Mouse (Mus musculus) testis, postnatal 14 days (tissue): ENCODE measurements around the gene Eif4g1.

Source experiments
- DNase-seq: peaks from one replicate; pipeline ENCODE4 v3.0.0; 2021; ENCODE audit warnings: low spot score

Gene Eif4g1

DNA sequence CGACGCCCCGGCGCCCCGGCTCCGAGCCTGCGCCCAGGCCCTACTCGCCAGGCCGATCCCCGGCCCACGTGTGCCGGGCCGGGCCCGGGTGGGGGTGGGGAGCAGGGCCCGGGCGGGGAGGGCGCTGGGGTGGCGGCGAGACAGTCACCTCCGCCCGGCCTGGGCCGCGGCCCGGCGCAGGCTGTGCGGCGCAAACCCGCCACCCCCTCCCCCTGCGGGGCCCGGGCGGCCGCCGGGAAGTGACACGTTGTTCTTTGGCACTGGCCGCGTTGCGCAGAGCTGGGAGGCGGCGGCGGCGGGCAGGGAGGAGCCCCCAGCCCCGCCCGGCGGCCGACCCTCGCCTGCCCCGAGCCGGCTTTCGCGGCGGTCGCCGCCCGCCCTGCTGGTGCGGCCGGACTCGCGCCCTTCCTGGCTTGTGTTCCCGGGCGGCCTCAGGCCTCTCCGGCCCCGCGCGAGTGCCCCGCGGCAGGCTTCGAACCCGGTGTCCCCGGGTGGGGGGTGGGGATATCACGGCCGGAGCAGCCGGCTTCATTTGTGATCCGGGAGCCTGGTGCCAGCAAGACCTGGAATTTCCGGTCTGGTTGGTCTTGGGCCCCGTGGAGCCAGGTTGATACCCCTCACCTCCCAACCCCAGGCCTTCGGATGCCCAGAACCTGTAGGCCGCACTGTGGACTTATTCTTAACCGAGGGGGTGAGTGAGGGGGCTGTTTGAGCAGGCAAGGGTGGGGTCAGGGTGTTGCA lies 5.0 kb downstream of the Eif4g1 start:
- peak; percentile 68 for DNase-seq

- DNase-seq = peak; percentile 35
Observed at GRCm38 (mm10) chr16:20673706-20674303, 5.7 kb downstream of the Eif4g1 start.

- DNase-seq = no peak
Observed at GRCm38 (mm10) chr16:20675213-20675612, 7.1 kb downstream of the Eif4g1 start.

DNA sequence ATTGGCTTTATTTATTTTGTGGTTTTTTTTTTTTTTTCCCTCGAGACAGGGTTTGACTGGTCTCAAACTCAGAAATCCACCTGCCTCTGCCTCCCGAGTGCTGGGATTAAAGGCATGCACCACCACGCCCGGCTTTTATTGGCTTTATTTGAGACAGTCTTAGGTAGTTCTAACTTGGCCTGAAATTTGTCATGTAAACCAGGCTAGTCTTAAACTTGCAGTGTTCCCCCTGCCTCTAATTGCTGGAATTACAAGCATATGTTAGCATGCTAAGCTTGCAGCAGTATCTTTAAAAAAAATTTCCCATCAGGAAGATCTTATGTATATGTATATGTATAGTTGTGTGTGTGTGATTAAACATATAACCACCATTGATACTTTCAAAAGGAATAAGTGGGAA lies 8.6 kb downstream of the Eif4g1 start:
- DNase-seq = no peak

DNA sequence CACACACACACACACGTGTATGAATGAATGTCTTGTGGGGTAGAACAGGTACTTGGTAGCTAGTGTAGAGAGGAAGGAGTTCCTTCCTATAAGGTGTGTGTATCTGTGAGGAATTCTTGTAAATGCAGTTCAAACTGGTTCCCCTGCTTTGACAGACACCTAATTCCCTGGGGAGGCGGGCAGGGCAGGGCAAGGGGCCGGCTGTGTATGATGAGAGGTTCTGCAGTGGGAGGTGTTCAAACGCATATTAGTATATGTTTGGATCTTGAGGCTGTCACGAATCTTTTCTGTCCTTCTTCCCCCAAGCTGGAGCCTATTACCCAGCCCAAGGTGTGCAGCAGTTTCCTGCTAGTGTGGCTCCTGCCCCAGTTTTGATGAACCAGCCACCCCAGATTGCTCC lies 9.3 kb downstream of the Eif4g1 start:
- no peak for DNase-seq

GRCm38 (mm10) chr16:20677974-20678675 lies 10.0 kb downstream of the Eif4g1 start:
- DNase-seq = peak; percentile 58

DNA sequence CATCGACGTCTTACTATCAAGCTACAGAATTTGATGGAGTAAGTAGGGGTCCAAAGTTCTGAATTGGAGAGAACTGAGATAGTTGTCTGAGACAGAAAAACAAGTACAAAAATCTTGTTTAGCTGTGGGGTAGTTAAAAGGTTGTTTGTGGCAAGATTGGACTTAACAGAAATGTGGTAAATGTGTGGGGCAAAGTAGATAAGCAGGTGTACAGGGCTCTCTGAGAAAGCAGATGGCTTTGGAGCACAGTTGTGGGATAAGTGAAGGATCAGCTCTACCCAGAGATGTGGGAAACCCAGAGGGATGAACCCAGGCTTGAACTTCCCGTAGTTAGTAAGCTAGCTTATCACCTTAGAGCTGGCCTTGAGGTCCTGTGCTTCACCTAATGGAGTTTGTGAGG lies 22.7 kb downstream of the Eif4g1 start:
- no peak for DNase-seq

GRCm38 (mm10) chr16:20691617-20692016 lies 23.5 kb downstream of the Eif4g1 start:
- no peak for DNase-seq

DNA sequence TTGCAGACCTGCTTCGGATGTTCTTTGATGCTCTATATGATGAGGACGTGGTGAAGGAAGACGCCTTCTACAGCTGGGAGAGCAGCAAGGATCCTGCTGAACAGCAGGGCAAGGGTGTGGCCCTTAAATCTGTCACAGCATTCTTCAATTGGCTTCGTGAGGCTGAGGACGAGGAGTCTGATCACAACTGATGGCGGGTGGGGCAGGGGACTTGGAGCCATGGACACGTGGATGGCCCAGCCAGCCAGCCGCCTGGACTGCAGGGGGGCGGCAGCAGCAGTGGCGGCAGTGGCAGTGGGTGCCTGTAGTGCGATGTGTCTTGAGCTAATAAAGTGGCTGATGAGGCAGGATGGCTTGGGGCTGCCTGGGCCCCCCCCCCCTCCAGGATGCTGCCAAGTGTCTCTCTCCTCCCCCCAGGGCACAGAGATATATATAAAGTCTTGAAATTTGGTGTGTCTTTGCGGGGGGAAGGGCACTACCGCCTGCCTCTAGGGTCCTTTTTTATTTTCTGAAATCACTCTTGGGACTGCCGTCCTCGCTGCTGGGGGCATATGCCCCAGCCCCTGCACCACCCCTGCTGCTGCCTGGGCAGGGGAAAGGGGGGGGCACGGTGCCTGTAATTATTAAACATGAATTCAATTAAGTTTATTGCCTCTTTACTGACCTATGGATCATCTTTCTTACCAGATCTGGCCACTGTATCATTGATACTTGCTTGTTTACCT lies 24.3 kb downstream of the Eif4g1 start:
- DNase-seq = no peak

GRCm38 (mm10) chr16:20693111-20693701 lies 25.1 kb downstream of the Eif4g1 start, which contains the start of gene Fam131a:
Gene Fam131a (plus strand): TSS chr16:20693241.
- DNase-seq = peak; percentile 82

GRCm38 (mm10) chr16:20694781-20695180 lies 26.7 kb downstream of the Eif4g1 start:
- no peak for DNase-seq

DNA sequence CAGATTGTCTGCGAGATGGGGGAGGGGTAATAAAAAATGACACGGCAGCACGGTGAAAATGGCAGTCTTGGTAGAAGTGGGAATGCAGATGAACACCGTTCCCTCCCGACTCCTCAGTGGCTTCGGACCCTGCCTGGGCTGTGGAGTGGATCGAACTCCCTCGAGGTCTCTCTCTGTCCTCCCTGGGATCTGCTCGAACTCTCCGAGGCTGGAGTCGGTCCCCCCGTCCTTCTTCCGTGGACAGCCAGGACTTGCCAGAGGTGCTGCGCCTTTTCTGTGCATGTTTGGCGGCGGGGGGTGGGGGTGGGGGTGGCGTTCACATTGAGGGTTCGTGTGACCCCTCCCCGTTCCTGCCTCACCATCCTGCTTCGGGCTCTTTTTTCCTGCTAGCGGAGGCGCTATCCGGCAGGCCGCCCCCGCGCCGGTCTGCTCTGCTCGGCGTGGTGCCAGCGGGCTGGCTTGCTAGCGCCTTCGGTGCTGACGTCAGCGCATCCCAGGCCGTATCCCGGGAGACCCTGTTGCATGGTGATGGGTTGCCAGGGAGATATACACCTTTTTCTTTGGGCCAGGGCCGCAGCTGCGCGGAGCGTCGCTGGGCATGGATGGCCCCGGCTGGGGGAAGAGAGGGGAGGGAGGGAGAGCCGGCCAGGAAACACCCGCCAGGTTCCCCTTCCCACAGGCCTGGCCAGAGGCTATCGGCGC lies 27.7 kb downstream of the Eif4g1 start:
- peak; percentile 86 for DNase-seq

DNA sequence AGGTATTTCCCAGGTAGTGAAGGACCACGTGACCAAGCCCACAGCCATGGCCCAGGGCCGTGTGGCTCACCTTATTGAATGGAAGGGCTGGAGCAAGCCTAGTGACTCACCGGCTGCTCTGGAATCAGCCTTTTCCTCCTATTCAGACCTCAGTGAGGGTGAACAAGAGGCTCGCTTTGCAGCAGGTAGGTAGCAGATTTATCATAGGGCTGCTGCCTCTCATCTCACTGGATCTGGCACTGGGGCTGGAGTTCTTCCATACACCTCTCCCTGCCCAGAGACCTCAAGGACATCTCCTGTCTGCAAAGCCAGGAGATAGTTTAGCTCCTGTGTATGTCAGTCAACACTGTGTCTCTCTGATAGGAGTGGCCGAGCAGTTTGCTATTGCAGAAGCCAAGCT lies 31.2 kb downstream of the Eif4g1 start:
- no peak for DNase-seq

- DNase-seq = no peak
Observed at GRCm38 (mm10) chr16:20700036-20700435, 31.9 kb downstream of the Eif4g1 start.

DNA sequence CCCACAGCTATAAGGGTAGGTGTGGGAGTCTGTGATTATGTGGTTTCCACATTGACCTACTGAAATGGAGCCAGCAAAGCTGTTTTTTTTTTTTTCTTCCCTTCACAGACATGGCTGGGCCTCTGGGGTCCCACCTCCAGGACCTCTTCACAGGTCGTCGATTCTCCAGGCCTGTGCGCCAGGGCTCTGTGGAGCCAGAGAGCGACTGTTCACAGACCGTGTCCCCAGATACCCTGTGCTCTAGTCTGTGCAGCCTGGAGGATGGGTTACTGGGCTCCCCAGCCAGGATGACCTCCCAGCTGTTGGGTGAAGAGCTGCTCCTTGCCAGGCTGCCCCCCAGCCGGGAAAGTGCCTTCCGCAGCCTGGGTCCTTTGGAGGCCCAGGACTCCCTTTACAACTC lies 33.2 kb downstream of the Eif4g1 start:
- no peak for DNase-seq

DNA sequence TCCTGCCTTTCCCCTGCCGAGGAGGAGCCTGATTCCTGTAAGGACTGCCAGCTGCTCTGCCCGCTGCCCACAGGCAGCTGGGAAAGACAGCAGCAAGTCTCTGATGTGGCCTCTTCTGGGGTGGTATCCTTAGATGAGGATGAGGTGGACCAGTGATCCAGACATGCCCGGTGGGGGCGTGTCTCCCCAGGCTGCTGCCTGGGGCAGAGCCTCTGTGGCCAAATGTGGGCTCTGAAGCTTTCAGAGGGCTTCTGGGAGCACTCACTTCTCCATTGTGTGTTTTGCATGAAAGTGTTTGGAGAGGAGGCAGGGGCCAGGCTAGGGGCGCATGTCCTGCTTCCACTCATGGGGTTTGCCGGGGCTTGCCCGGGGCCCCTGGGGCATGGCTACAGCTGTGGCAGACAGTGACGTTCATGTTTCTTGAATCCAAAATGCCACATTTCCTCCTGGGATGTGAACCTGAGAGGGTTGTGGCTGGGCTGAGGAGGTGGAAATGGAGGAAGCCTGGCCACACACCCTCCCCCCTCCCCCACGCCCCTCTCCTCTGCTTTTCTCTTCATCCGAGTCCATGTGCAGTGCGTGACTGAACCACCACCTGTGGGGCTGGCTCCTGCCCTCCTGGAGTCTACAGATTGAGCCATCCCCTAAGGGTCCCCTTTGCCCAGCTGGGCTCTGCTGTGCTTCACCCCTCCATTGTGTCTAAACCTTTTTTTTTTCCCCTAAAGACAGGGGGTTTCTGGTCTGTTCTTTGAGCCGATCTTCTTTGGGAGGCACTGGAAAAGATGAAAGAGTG lies 33.8 kb downstream of the Eif4g1 start:
- no peak for DNase-seq

DNA sequence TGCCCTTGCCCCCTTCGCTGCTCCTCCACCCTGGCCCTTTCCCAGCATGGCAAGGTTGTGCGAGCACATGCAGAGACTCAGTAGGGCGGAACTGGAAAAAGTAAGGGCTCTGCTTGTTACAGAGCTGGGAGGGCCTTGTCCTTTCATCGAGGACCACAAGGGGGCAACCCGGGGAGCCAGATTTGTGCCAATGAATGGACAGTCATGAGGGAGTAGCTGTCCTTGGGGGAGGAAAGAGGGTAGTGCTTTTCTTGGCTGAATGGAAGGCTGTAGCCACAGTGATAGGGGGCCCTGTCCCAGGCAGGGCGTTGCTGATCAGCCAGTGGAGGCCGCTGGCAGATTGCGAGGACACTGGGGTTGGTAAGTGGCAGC lies 34.4 kb downstream of the Eif4g1 start:
- peak; percentile 80 for DNase-seq

DNA sequence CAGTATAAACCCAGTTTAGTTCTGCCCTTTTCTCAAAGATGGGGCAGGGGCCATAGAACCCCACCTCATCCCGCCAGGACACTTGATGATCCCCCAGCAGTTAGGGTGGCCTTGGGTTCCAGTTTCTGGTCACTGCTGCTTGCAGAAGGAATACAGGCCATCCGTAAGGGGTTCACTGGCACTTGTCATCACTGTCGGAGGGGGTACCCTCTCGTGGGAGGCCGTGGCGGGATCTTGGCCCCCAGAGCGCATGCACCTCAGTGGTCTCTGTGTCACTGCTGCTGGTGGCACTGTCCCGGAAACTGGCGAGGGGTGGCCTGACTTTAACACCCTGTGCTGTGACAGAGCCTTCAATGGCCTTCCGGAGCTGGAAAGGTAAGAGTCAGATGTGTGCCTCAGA lies 35.0 kb downstream of the Eif4g1 start:
- DNase-seq = no peak

DNA sequence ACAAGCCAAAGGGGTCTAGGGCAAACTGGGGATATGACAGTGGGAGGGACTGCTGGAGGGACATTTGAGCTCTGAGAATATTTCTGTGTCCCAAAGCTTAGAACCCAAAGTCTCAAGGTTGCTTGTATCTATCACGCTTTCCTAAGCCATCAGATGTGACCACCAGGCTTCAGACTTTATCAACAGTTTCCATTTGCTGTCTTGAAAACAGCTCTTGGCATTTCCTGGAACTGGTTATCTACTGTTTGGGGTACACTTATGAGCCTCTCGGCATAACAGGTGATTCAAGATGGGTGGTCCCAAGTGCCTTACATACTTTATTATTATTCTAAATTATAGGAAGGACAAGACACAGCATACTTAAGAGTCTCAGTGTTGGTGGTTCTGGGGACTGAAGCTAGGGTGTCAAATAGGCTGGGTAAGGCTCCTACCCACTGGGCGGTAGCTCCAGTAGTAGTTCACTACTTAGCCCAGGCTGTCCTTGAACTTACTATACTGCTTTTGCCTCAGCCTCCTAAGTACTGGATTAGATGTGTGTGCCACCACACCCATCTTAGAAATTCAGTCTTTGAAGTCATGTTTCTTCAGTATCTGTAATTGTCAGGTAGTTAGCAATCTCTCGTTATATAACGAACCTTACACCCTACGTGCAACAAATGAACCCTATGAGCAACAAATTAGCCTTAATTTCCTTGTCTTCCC lies 35.7 kb downstream of the Eif4g1 start:
- no peak for DNase-seq

DNA sequence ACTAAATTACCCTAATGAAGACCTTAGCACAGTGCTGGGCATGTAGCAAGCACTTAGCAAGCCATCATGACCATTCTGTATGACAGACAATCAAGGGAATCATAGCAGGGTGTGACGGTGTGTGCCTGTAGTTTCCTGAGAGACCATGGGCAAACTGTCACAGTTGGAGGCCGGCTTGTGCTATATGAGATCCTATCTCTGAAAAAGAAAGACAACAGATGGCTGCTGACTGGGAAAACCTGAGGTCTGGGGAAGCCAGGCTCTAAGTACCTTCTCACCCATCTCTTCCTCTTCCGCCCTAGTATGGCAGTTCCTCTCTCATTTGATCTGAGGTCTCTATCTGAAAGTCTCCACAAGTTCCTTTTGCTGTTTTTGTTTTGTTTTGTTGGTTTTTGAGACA lies 37.7 kb downstream of the Eif4g1 start:
- no peak for DNase-seq
